Mouse (Mus musculus) erythroblast, embryonic 14.5 days (primary cell): ENCODE measurements around the gene Strbp. TPM values are rescaled to one million over a fixed set of nuclear protein-coding genes. Genes with fewer than 3 reads are reported as not detected.

ENCODE experiments used
- H3K27me3 ChIP-seq: 2 replicates; pipeline ENCODE4 v1.6.1; 2012; ENCODE audit warnings: inconsistent platforms; ENCODE audit not compliant: control insufficient read depth
- H3K36me3 ChIP-seq: 2 replicates; pipeline ENCODE4 v1.6.1; 2012; ENCODE audit warnings: mild to moderate bottlenecking, inconsistent platforms; ENCODE audit not compliant: control insufficient read depth
- H3K4me1 ChIP-seq: 2 replicates; pipeline ENCODE4 v1.6.1; 2012; ENCODE audit warnings: inconsistent platforms; ENCODE audit not compliant: control insufficient read depth
- H3K4me3 ChIP-seq: replicated peaks from 2 replicates; pipeline ENCODE3; 2012; ENCODE audit warnings: moderate library complexity, mild to moderate bottlenecking, inconsistent platforms
- H3K9me3 ChIP-seq: 2 replicates; pipeline ENCODE4 v1.6.1; 2012; ENCODE audit warnings: low read length, inconsistent platforms, mixed read lengths; ENCODE audit not compliant: control insufficient read depth
- GATA1 ChIP-seq: IDR thresholded peaks from 2 replicates; pipeline ENCODE4 v1.6.1; 2012; ENCODE audit warnings: low read length, inconsistent platforms, mixed read lengths
- TAL1 ChIP-seq: IDR thresholded peaks from 3 replicates; pipeline ENCODE4 v1.6.1; 2012; ENCODE audit warnings: low read length, inconsistent platforms, mixed read lengths
- polyA plus RNA-seq: library from polyadenylated mRNA; stranded (reverse); fragments of >175 nt; gene quantifications from 2 replicates; pipeline ENCODE4 v1.2.3, GENCODE M21; 2012

Strbp gene
- polyA plus RNA-seq, 1 experiment, result 0.72 TPM

GRCm38 (mm10) chr2:37648966-37649365 is 54.7 kb downstream of the Strbp start:
- Histone ChIP-seq H3K4me3 (no peak overlapping the region), H3K36me3 (peaks cover 2% of the 10 kb centered on the region; the same call in 1 of the 2 replicates), H3K4me1 (no peaks in the 10 kb centered on the region), H3K9me3 (no peaks in the 10 kb centered on the region), H3K27me3 (no peaks in the 10 kb centered on the region)
- TF ChIP-seq GATA1 (no peak), TAL1 (no peak)

- Histone ChIP-seq H3K4me3 (no peak overlapping the region), H3K27me3 (no peaks in the 10 kb centered on the region), H3K9me3 (no peaks in the 10 kb centered on the region), H3K36me3 (peaks cover 4% of the 10 kb centered on the region), H3K4me1 (no peaks in the 10 kb centered on the region)
- TF ChIP-seq GATA1 (no peak), TAL1 (no peak)
These were observed 80.3 kb downstream of the Strbp start for GRCm38 (mm10) chr2:37623343-37623742.

- no peaks in the 10 kb centered on the region for H3K4me1 ChIP-seq
- TF ChIP-seq TAL1, result no peak
- H3K27me3 ChIP-seq, result no peaks in the 10 kb centered on the region
- H3K9me3 ChIP-seq, result no peaks in the 10 kb centered on the region
- H3K36me3 ChIP-seq, result peaks cover 9% of the 10 kb centered on the region
- H3K4me3 ChIP-seq, result no peak overlapping the region
These were observed 115.7 kb downstream of the Strbp start for GRCm38 (mm10) chr2:37587919-37588318.

- H3K36me3 ChIP-seq, result peaks cover 4% of the 10 kb centered on the region
- H3K27me3 ChIP-seq, result no peaks in the 10 kb centered on the region
- H3K4me3 ChIP-seq, result no peak overlapping the region
- H3K9me3 ChIP-seq, result no peaks in the 10 kb centered on the region
- no peaks in the 10 kb centered on the region for H3K4me1 ChIP-seq
- TF ChIP-seq TAL1 (no peak), GATA1 (no peak)
These were observed 125.5 kb downstream of the Strbp start for GRCm38 (mm10) chr2:37578185-37578584.

- TF ChIP-seq GATA1 (no peak), TAL1 (no peak)
- H3K4me3 ChIP-seq, result no peak overlapping the region
- no peaks in the 10 kb centered on the region for H3K27me3 ChIP-seq
- H3K36me3 ChIP-seq, result peaks cover 4% of the 10 kb centered on the region
- H3K4me1 ChIP-seq, result no peaks in the 10 kb centered on the region
- no peaks in the 10 kb centered on the region for H3K9me3 ChIP-seq
These were observed 127.0 kb downstream of the Strbp start for GRCm38 (mm10) chr2:37576661-37577060.

GRCm38 (mm10) chr2:37572141-37572540 is 131.5 kb downstream of the Strbp start:
- Histone ChIP-seq H3K36me3 (peaks cover 15% of the 10 kb centered on the region), H3K27me3 (no peaks in the 10 kb centered on the region), H3K4me1 (no peaks in the 10 kb centered on the region), H3K9me3 (no peaks in the 10 kb centered on the region), H3K4me3 (no peak overlapping the region)
- TF ChIP-seq TAL1, result no peak
- TF ChIP-seq GATA1, result no peak

GRCm38 (mm10) chr2:37570703-37571102 is 133.0 kb downstream of the Strbp start:
- TF ChIP-seq TAL1, result no peak
- TF ChIP-seq GATA1, result no peak
- Histone ChIP-seq H3K4me3 (no peak overlapping the region), H3K36me3 (peaks cover 26% of the 10 kb centered on the region), H3K9me3 (no peaks in the 10 kb centered on the region), H3K27me3 (no peaks in the 10 kb centered on the region), H3K4me1 (0 out of 2 replicates have a peak, but pooled peaks cover under 1% of the 10 kb centered on the region)

GRCm38 (mm10) chr2:37569888-37570287 is 133.8 kb downstream of the Strbp start:
- no peaks in the 10 kb centered on the region for H3K27me3 ChIP-seq
- 0 out of 2 replicates have a peak, but pooled peaks cover 2% of the 10 kb centered on the region for H3K4me1 ChIP-seq
- TF ChIP-seq TAL1 (no peak), GATA1 (no peak)
- H3K36me3 ChIP-seq, result peaks cover 31% of the 10 kb centered on the region
- no peak overlapping the region for H3K4me3 ChIP-seq
- no peaks in the 10 kb centered on the region for H3K9me3 ChIP-seq

GRCm38 (mm10) chr2:37566035-37566434 is 137.6 kb downstream of the Strbp start:
- Histone ChIP-seq H3K9me3 (no peaks in the 10 kb centered on the region), H3K36me3 (peaks cover 56% of the 10 kb centered on the region), H3K27me3 (no peaks in the 10 kb centered on the region), H3K4me1 (0 out of 2 replicates have a peak, but pooled peaks cover 2% of the 10 kb centered on the region), H3K4me3 (no peak overlapping the region)
- no peak for TF ChIP-seq GATA1

GRCm38 (mm10) chr2:37565579-37565978 is 138.1 kb downstream of the Strbp start:
- Histone ChIP-seq H3K36me3 (peaks cover 59% of the 10 kb centered on the region), H3K4me3 (no peak overlapping the region), H3K9me3 (no peaks in the 10 kb centered on the region), H3K27me3 (no peaks in the 10 kb centered on the region), H3K4me1 (0 out of 2 replicates have a peak, but pooled peaks cover 2% of the 10 kb centered on the region)
- TF ChIP-seq TAL1, result no peak
- TF ChIP-seq GATA1, result no peak
